Mouse (Mus musculus): Measurements from ENCODE around the gene Gm3646. TPM values are rescaled to one million over a fixed set of nuclear protein-coding genes. Genes with fewer than 3 reads are reported as not detected.

The Gm3646 gene
- polyA plus RNA-seq, 1 experiment from 2014 or later: 1.4 TPM

GRCm38 (mm10) chr1:39758244-39758643 lies 46.9 kb downstream of the Gm3646 start:
- no peak overlapping the region for H3K9ac ChIP-seq (ENCODE audit: low read length)
- H3K4me2 ChIP-seq (replicated peaks; ENCODE audit: low read depth): no peak overlapping the region
- no peaks in the 10 kb centered on the region for H3K27me3 ChIP-seq (ENCODE audit: control insufficient read depth, insufficient read depth, low read length)
- peaks cover 7% of the 10 kb centered on the region; the same call in 1 of the 2 replicates for H3K4me1 ChIP-seq (replicated peaks; ENCODE audit: control insufficient read depth, insufficient read depth)
- ATAC-seq (ENCODE audit: low FRiP score, low TSS enrichment) (no peak), DNase-seq (ENCODE audit: low spot score) (no peak)
- no peaks in the 10 kb centered on the region for H3K9me3 ChIP-seq (ENCODE audit: control insufficient read depth, low read length)
- H3K36me3 ChIP-seq (ENCODE audit: control insufficient read depth, insufficient read depth, low read length): no peaks in the 10 kb centered on the region
- no peak for TF ChIP-seq CTCF (IDR thresholded peaks at IDR 0.05; ENCODE audit: low read depth)
- TF ChIP-seq EP300 (optimal IDR thresholded peaks at IDR 0.05): no peak
- no peak overlapping the region for H3K27ac ChIP-seq (replicated peaks)
- WGBS: 71% methylated on average over 9 of the region's 9 CpGs
- no peak overlapping the region for H3K4me3 ChIP-seq (ENCODE audit: low read depth, low read length)

- Histone ChIP-seq H3K4me2 (replicated peaks; ENCODE audit: low read depth) (no peak overlapping the region), H3K9ac (ENCODE audit: low read length) (no peak overlapping the region), H3K27me3 (ENCODE audit: control insufficient read depth, insufficient read depth, low read length) (no peaks in the 10 kb centered on the region), H3K4me3 (ENCODE audit: low read depth, low read length) (no peak overlapping the region), H3K27ac (replicated peaks) (no peak overlapping the region), H3K9me3 (ENCODE audit: control insufficient read depth, low read length) (no peaks in the 10 kb centered on the region), H3K36me3 (ENCODE audit: control insufficient read depth, insufficient read depth, low read length) (no peaks in the 10 kb centered on the region), H3K4me1 (replicated peaks; ENCODE audit: control insufficient read depth, insufficient read depth) (peaks cover 4% of the 10 kb centered on the region; the same call in 1 of the 2 replicates)
- ATAC-seq (ENCODE audit: low FRiP score, low TSS enrichment) (no peak), DNase-seq (ENCODE audit: low spot score) (no peak)
- TF ChIP-seq EP300 (optimal IDR thresholded peaks at IDR 0.05) (no peak), CTCF (IDR thresholded peaks at IDR 0.05; ENCODE audit: low read depth) (no peak)
- 56% methylated on average over 11 of the region's 11 CpGs for WGBS
These were observed 48.2 kb downstream of the Gm3646 start for GRCm38 (mm10) chr1:39756952-39757351.

GRCm38 (mm10) chr1:39754224-39754957 lies 50.7 kb downstream of the Gm3646 start:
- no peak for TF ChIP-seq CTCF (IDR thresholded peaks at IDR 0.05; ENCODE audit: low read depth)
- no peak for TF ChIP-seq EP300 (optimal IDR thresholded peaks at IDR 0.05)
- Histone ChIP-seq H3K4me1 (replicated peaks; ENCODE audit: control insufficient read depth, insufficient read depth) (no peaks in the 10 kb centered on the region), H3K9me3 (ENCODE audit: control insufficient read depth, low read length) (no peaks in the 10 kb centered on the region), H3K36me3 (ENCODE audit: control insufficient read depth, insufficient read depth, low read length) (no peaks in the 10 kb centered on the region), H3K4me2 (replicated peaks; ENCODE audit: low read depth) (no peak overlapping the region), H3K27me3 (ENCODE audit: control insufficient read depth, insufficient read depth, low read length) (no peaks in the 10 kb centered on the region), H3K9ac (ENCODE audit: low read length) (no peak overlapping the region), H3K4me3 (ENCODE audit: low read depth, low read length) (no peak overlapping the region), H3K27ac (replicated peaks) (no peak overlapping the region)
- DNase-seq (ENCODE audit: low spot score): peak; percentile 22
- WGBS: 63% methylated on average over 13 of the region's 13 CpGs
- ATAC-seq (ENCODE audit: low FRiP score, low TSS enrichment): 0 out of 2 replicates have a peak, but pooled peaks have one; percentile 35

Other genes with a start within 250 kb of the Gm3646 start
- gene Rnf149, start 227.9 kb downstream of the Gm3646 start, polyA plus RNA-seq (2015; fragmentation: Nextera tagmentation; extraction: Ambion mirVana): 30.2 and 33.5 TPM in 2 replicates
- gene Creg2, start 153.9 kb downstream of the Gm3646 start, polyA plus RNA-seq (2015; fragmentation: Nextera tagmentation; extraction: Ambion mirVana): 0.22 and 0.30 TPM in 2 replicates
- 0.06 and 0.21 TPM in 2 replicates for gene Rfx8, start 84.3 kb downstream of the Gm3646 start, polyA plus RNA-seq (2015; fragmentation: Nextera tagmentation; extraction: Ambion mirVana)
- gene Map4k4, start 95.6 kb upstream of the Gm3646 start, polyA plus RNA-seq (2015; fragmentation: Nextera tagmentation; extraction: Ambion mirVana): 8.5 and 10.1 TPM in 2 replicates